Mouse (Mus musculus): ENCODE measurements around the gene Rabac1. TPM values are rescaled to one million over a fixed set of nuclear protein-coding genes. Genes with fewer than 3 reads are reported as not detected.
A peak's percentile ranks its signal among the peaks of the same experiment; 100 is the strongest.

The Rabac1 gene
- total RNA-seq, 1 experiment, result 212 TPM

GRCm38 (mm10) chr7:24954450-24954849, 18.1 kb downstream of the Rabac1 start:
- H3K4me3 ChIP-seq (ENCODE audit: insufficient read depth in 1 of 2, low read depth in 1 of 2, low read length in 2 of 2, poor library complexity in 1 of 2, severe bottlenecking in 1 of 2), result peak overlapping the region; percentile 45 to 61
- 0 out of 2 replicates have a peak overlapping the region, but pooled peaks have one; percentile 5 for H3K9ac ChIP-seq (ENCODE audit: insufficient read depth, low read depth, low read length, poor library complexity, severe bottlenecking)
- in situ Hi-C loops (cut with MboI; ENCODE audit: low sequenced_read_pairs in 2 of 2, unreplicated experiment in 2 of 2), result loop anchor here in 1 of 2 experiments (25.0 kb wide), 1 partner anchor 342 kb away; the partner anchor contains the start of gene Phldb3
- peaks cover 0 to 9% of the 10 kb centered on the region in 2 experiments; a peak in 2 of 4 replicates for H3K4me1 ChIP-seq (ENCODE audit: control insufficient read depth in 2 of 2, insufficient read depth in 2 of 2, low read length in 2 of 2, poor library complexity in 1 of 2)
- H3K36me3 ChIP-seq (ENCODE audit: control insufficient read depth, insufficient read depth, low read length, poor library complexity, severe bottlenecking), result no peaks in the 10 kb centered on the region
- no peak for DNase-seq (ENCODE audit: low read depth, low spot score)
- no peaks in the 10 kb centered on the region for H3K9me3 ChIP-seq (ENCODE audit: control insufficient read depth, insufficient read depth, low read depth, low read length)
- no peak for TF ChIP-seq CHD2 (IDR thresholded peaks at IDR 0.05; ENCODE audit: low read depth, low read length)
- TF ChIP-seq HCFC1 (IDR thresholded peaks at IDR 0.05; ENCODE audit: borderline replicate concordance, insufficient read depth, low read length), result no peak
- no peak for TF ChIP-seq ZNF384 (IDR thresholded peaks at IDR 0.05; ENCODE audit: low read depth, low read length)
- no peak for TF ChIP-seq ZC3H11A (IDR thresholded peaks at IDR 0.05; ENCODE audit: borderline replicate concordance, low read depth, low read length)
- TF ChIP-seq MAFK (IDR thresholded peaks at IDR 0.05; ENCODE audit: insufficient read depth, low read depth, low read length), result no peak
- no peak overlapping the region for H3K27ac ChIP-seq (ENCODE audit: insufficient read depth, low read depth, low read length, poor library complexity, severe bottlenecking)

- H3K9me3 ChIP-seq (ENCODE audit: control insufficient read depth, insufficient read depth, low read depth, low read length), result no peaks in the 10 kb centered on the region
- DNase-seq (ENCODE audit: low read depth, low spot score), result no peak
- peaks cover 0 to 9% of the 10 kb centered on the region in 2 experiments; a peak in 2 of 4 replicates for H3K4me1 ChIP-seq (ENCODE audit: control insufficient read depth in 2 of 2, insufficient read depth in 2 of 2, low read length in 2 of 2, poor library complexity in 1 of 2)
- in situ Hi-C loops (cut with MboI; ENCODE audit: low sequenced_read_pairs in 2 of 2, unreplicated experiment in 2 of 2), result loop anchor here in 1 of 2 experiments (25.0 kb wide), 1 partner anchor 342 kb away; the partner anchor contains the start of gene Phldb3
- no peaks in the 10 kb centered on the region for H3K36me3 ChIP-seq (ENCODE audit: control insufficient read depth, insufficient read depth, low read length, poor library complexity, severe bottlenecking)
- H3K9ac ChIP-seq (ENCODE audit: insufficient read depth, low read depth, low read length, poor library complexity, severe bottlenecking), result peak overlapping the region; percentile 52; the same call in 1 of the 2 replicates
- H3K4me3 ChIP-seq (ENCODE audit: insufficient read depth in 1 of 2, low read depth in 1 of 2, low read length in 2 of 2, poor library complexity in 1 of 2, severe bottlenecking in 1 of 2), result peak overlapping the region; percentile 33 to 45; a peak in 2 of 4 replicates
- H3K27ac ChIP-seq (ENCODE audit: insufficient read depth, low read depth, low read length, poor library complexity, severe bottlenecking), result no peak overlapping the region
- no peak for TF ChIP-seq ZNF384 (IDR thresholded peaks at IDR 0.05; ENCODE audit: low read depth, low read length)
- TF ChIP-seq MAFK (IDR thresholded peaks at IDR 0.05; ENCODE audit: insufficient read depth, low read depth, low read length), result no peak
- no peak for TF ChIP-seq HCFC1 (IDR thresholded peaks at IDR 0.05; ENCODE audit: borderline replicate concordance, insufficient read depth, low read length)
- no peak for TF ChIP-seq ZC3H11A (IDR thresholded peaks at IDR 0.05; ENCODE audit: borderline replicate concordance, low read depth, low read length)
- TF ChIP-seq CHD2 (IDR thresholded peaks at IDR 0.05; ENCODE audit: low read depth, low read length), result no peak
Measured at GRCm38 (mm10) chr7:24953966-24954365, 18.6 kb downstream of the Rabac1 start.

GRCm38 (mm10) chr7:24949958-24950623, 22.5 kb downstream of the Rabac1 start:
- H3K9ac ChIP-seq (ENCODE audit: insufficient read depth, low read depth, low read length, poor library complexity, severe bottlenecking), result no peak overlapping the region
- H3K9me3 ChIP-seq (ENCODE audit: control insufficient read depth, insufficient read depth, low read depth, low read length), result no peaks in the 10 kb centered on the region
- no peak overlapping the region for H3K4me3 ChIP-seq (ENCODE audit: insufficient read depth in 1 of 2, low read depth in 1 of 2, low read length in 2 of 2, poor library complexity in 1 of 2, severe bottlenecking in 1 of 2)
- DNase-seq (ENCODE audit: low read depth, low spot score), result peak; percentile 79
- no peak overlapping the region for H3K27ac ChIP-seq (ENCODE audit: insufficient read depth, low read depth, low read length, poor library complexity, severe bottlenecking)
- no peaks in the 10 kb centered on the region for H3K36me3 ChIP-seq (ENCODE audit: control insufficient read depth, insufficient read depth, low read length, poor library complexity, severe bottlenecking)
- H3K4me1 ChIP-seq (ENCODE audit: control insufficient read depth in 2 of 2, insufficient read depth in 2 of 2, low read length in 2 of 2, poor library complexity in 1 of 2), result peaks cover 0 to 29% of the 10 kb centered on the region in 2 experiments; a peak in 2 of 4 replicates
- in situ Hi-C loops (cut with MboI; ENCODE audit: low sequenced_read_pairs in 2 of 2, unreplicated experiment in 2 of 2), result loop anchor here in 1 of 2 experiments (25.0 kb wide), 1 partner anchor 338 kb away; the partner anchor contains the start of gene Phldb3
- TF ChIP-seq CHD2 (IDR thresholded peaks at IDR 0.05; ENCODE audit: low read depth, low read length), result no peak
- TF ChIP-seq MAFK (IDR thresholded peaks at IDR 0.05; ENCODE audit: insufficient read depth, low read depth, low read length), result no peak
- no peak for TF ChIP-seq ZNF384 (IDR thresholded peaks at IDR 0.05; ENCODE audit: low read depth, low read length)
- peak; percentile 32; the same call in 1 of the 2 replicates for TF ChIP-seq ZC3H11A (IDR thresholded peaks at IDR 0.05; ENCODE audit: borderline replicate concordance, low read depth, low read length)
- TF ChIP-seq HCFC1 (IDR thresholded peaks at IDR 0.05; ENCODE audit: borderline replicate concordance, insufficient read depth, low read length), result no peak

- Histone ChIP-seq H3K9me3 (ENCODE audit: control insufficient read depth, insufficient read depth, low read depth, low read length) (no peaks in the 10 kb centered on the region), H3K36me3 (ENCODE audit: control insufficient read depth, insufficient read depth, low read length, poor library complexity, severe bottlenecking) (no peaks in the 10 kb centered on the region), H3K4me1 (ENCODE audit: control insufficient read depth in 2 of 2, insufficient read depth in 2 of 2, low read length in 2 of 2, poor library complexity in 1 of 2) (peaks cover 0 to 33% of the 10 kb centered on the region in 2 experiments; a peak in 2 of 4 replicates), H3K4me3 (ENCODE audit: insufficient read depth in 1 of 2, low read depth in 1 of 2, low read length in 2 of 2, poor library complexity in 1 of 2, severe bottlenecking in 1 of 2) (no peak overlapping the region), H3K9ac (ENCODE audit: insufficient read depth, low read depth, low read length, poor library complexity, severe bottlenecking) (no peak overlapping the region), H3K27ac (ENCODE audit: insufficient read depth, low read depth, low read length, poor library complexity, severe bottlenecking) (no peak overlapping the region)
- in situ Hi-C loops (cut with MboI; ENCODE audit: low sequenced_read_pairs in 2 of 2, unreplicated experiment in 2 of 2), result no loop called here
- DNase-seq (ENCODE audit: low read depth, low spot score), result no peak
- TF ChIP-seq MAFK (IDR thresholded peaks at IDR 0.05; ENCODE audit: insufficient read depth, low read depth, low read length), result no peak
- no peak for TF ChIP-seq ZNF384 (IDR thresholded peaks at IDR 0.05; ENCODE audit: low read depth, low read length)
- TF ChIP-seq HCFC1 (IDR thresholded peaks at IDR 0.05; ENCODE audit: borderline replicate concordance, insufficient read depth, low read length), result no peak
Measured at GRCm38 (mm10) chr7:24948774-24949173, 23.8 kb downstream of the Rabac1 start.

Data from ES-E14 (cell line).